Mouse (Mus musculus): ENCODE data around the gene Fnip1. TPM values are rescaled to one million over a fixed set of nuclear protein-coding genes. Genes with fewer than 3 reads are reported as not detected.
A peak's percentile ranks its signal among the peaks of the same experiment; 100 is the strongest.

The Fnip1 gene
- total RNA-seq, 2 experiments from 2014 or later: 39.0 to 41.1 TPM

GRCm38 (mm10) chr11:54534871-54535270, 96.9 kb downstream of the Fnip1 start:
- peak; percentile 80 to 89 for DNase-seq
- intact Hi-C loops (cut with DNase I): loop anchor here (2.0 kb wide), 2 partner anchors 178 to 226 kb away; no protein-coding TSS in a partner anchor

- no peak for DNase-seq
- intact Hi-C loops (cut with DNase I): no loop called here
These were observed 101.0 kb downstream of the Fnip1 start for GRCm38 (mm10) chr11:54539031-54539430.

DNA sequence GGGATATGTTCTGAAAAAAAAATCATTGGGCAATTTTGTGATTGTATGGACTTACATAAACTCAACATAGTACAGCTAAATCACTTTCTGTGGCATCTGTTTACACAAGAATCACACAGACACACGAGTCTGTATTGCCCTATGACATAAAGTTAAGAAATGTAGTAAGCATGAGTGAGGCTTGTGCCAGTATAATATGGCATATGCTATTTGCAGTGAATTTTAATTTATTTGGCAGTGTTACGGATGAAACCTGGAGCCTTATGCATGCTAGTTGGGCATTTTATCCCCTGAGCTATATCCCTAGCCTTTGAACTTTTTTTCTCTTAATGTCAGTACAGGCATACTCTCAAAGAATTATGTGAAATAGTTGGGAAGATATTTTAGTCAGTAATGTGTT, 101.5 kb downstream of the Fnip1 start:
- intact Hi-C loops (cut with DNase I): no loop called here

GRCm38 (mm10) chr11:54540328-54540727, 102.3 kb downstream of the Fnip1 start:
- no peak for DNase-seq
- intact Hi-C loops (cut with DNase I): no loop called here

More for the DNA sequence above, 101.5 kb downstream of the Fnip1 start:
- DNase-seq: no peak

- intact Hi-C loops (cut with DNase I): no loop called here
- DNase-seq: no peak
These were observed 104.4 kb downstream of the Fnip1 start for GRCm38 (mm10) chr11:54542414-54542813.

- DNase-seq: no peak
- intact Hi-C loops (cut with DNase I): no loop called here
These were observed 117.0 kb downstream of the Fnip1 start for GRCm38 (mm10) chr11:54554970-54555369.

DNA sequence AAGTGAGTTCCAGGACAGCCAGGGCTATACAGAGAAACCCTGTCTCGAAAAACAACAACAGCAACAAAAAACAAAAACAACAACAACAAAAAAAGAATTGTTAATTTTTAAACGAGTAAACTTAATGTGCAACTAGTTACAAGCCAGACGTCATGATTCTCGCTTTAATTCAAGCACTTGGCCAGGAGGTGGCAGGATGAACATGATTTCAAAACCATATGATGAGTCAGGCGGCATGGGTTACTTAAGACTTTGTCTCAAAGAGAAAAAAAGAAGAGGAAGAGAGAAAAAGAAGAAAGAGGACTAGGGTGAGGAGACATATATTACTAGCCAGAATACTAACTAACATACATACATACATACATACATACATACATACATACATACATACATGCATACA, 124.8 kb downstream of the Fnip1 start:
- DNase-seq: peak in 1 of 2 experiments; percentile 17
- intact Hi-C loops (cut with DNase I): loop anchor here (10.0 kb wide), 1 partner anchor 302 kb away; the partner anchor contains the start of genes Hint1 and Lyrm7

Other genes starting within 250 kb of the Fnip1 start
- gene Csf2, start 188.5 kb upstream of the Fnip1 start, total RNA-seq (2021): not detected
- not detected for gene Il3, start 170.9 kb upstream of the Fnip1 start, total RNA-seq (2021)
- gene Acsl6, start 134.4 kb upstream of the Fnip1 start, total RNA-seq (2021): 1 to 10 TPM; 3.1 to 5.9 TPM
- not detected for gene Meikin, start 67.5 kb upstream of the Fnip1 start, total RNA-seq (2021)
- 10 to 100 TPM; 17.5 to 18.4 TPM for gene Rapgef6, start 84.6 kb downstream of the Fnip1 start, total RNA-seq (2021)

Measured in heart, postnatal 36 days (tissue).